Mouse (Mus musculus) limb, embryonic 11.5 days (tissue): ENCODE results near the gene Gm20721. TPM values are rescaled to one million over a fixed set of nuclear protein-coding genes. Genes with fewer than 3 reads are reported as not detected.

Experiments
- ATAC-seq: fragments of 200-750 bp; cut with Nextera tagmentation; 2 replicates; pipeline ENCODE4 v1.8.0; 2017; ENCODE audit warnings: low read depth; ENCODE audit not compliant: insufficient number of reproducible peaks, low FRiP score, low TSS enrichment
- DNase-seq: peaks from one replicate; pipeline ENCODE4 v3.0.0-alpha.2; 2015; ENCODE audit warnings: low spot score
- H3K27ac ChIP-seq: fragments of 300-500 bp; sonication (generic); replicated peaks from 2 replicates; pipeline ENCODE4 v1.5.1; 2014; ENCODE audit warnings: low read depth, mild to moderate bottlenecking, low read length
- H3K27me3 ChIP-seq: fragments of 300-500 bp; sonication (generic); 2 replicates; pipeline ENCODE4 v1.6.1; 2014; ENCODE audit warnings: mild to moderate bottlenecking, low read length, mixed read lengths; ENCODE audit not compliant: control insufficient read depth, insufficient read depth
- H3K36me3 ChIP-seq: fragments of 300-500 bp; sonication (generic); 2 replicates; pipeline ENCODE4 v1.6.1; 2014; ENCODE audit warnings: mild to moderate bottlenecking, low read length, moderate library complexity, mixed read lengths; ENCODE audit not compliant: control insufficient read depth, insufficient read depth
- H3K4me1 ChIP-seq: fragments of 300-500 bp; sonication (generic); 2 replicates; pipeline ENCODE4 v1.6.1; 2014; ENCODE audit warnings: low read length, mixed read lengths; ENCODE audit not compliant: control insufficient read depth, insufficient read depth
- H3K4me2 ChIP-seq: fragments of 300-500 bp; sonication (generic); 2 replicates; pipeline ENCODE4 v1.6.1; 2014; ENCODE audit warnings: low read depth, mild to moderate bottlenecking, moderate library complexity; ENCODE audit not compliant: severe bottlenecking
- H3K4me3 ChIP-seq: fragments of 300-500 bp; sonication (generic); 2 replicates; pipeline ENCODE4 v1.5.1; 2014; ENCODE audit warnings: low read depth, low read length
- H3K9ac ChIP-seq: fragments of 300-500 bp; sonication (generic); 2 replicates; pipeline ENCODE4 v1.6.1; 2014; ENCODE audit warnings: mild to moderate bottlenecking, low read length
- H3K9me3 ChIP-seq: fragments of 300-500 bp; sonication (generic); 2 replicates; pipeline ENCODE4 v1.6.1; 2016; ENCODE audit warnings: low read length; ENCODE audit not compliant: control insufficient read depth
- WGBS: fragments of 180-500 bp; shearing (Covaris S2); extraction: QIAGEN DNeasy Blood & Tissue Kit; methylation state at CpG from one replicate; pipeline ENCODE4 v1.1.7; 2014; 5-methylcytosine and 5-hydroxymethylcytosine counted together
- polyA plus RNA-seq: library from polyadenylated mRNA; unstranded; fragments of >200 nt; fragmentation: Nextera tagmentation; extraction: Ambion mirVana; gene quantifications from 2 replicates; pipeline ENCODE4 v1.2.1, GENCODE M21; 2014

The Gm20721 gene
- polyA plus RNA-seq, 1 experiment from 2014 or later: 8.6 TPM

GRCm38 (mm10) chr2:174288673-174289430 lies 57.7 kb downstream of the Gm20721 start:
- 50% methylated on average over 12 of the region's 12 CpGs for WGBS
- Histone ChIP-seq H3K36me3 (peaks cover 38% of the 10 kb centered on the region), H3K9ac (no peak overlapping the region), H3K4me2 (no peak overlapping the region), H3K4me1 (peaks cover 15% of the 10 kb centered on the region), H3K27me3 (peaks cover 37% of the 10 kb centered on the region), H3K27ac (no peak overlapping the region), H3K4me3 (no peak overlapping the region), H3K9me3 (peaks cover 12% of the 10 kb centered on the region)
- ATAC-seq: no peak
- no peak for DNase-seq

DNA sequence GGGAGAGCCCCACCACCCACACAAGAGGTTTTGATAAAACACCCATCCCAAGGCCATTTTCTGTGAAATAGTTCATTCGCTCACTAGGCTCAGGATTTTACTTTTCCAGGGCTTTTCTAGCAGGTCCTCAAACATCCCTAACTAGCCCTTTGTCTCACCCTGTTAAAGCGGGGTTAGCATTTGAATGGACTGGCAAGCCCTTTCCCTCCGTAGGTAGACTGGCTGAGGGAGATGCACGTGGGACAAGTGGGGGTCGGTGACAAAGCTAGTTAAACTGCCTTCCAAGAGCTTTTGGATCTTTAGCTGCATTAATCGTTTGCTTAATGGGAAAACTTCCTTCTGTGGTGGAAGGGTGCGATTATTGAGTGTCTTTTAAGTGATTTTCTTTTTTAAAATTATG lies 58.6 kb downstream of the Gm20721 start:
- WGBS: 32% methylated on average over 7 of the region's 7 CpGs
- Histone ChIP-seq H3K4me2 (no peak overlapping the region), H3K27ac (no peak overlapping the region), H3K36me3 (peaks cover 39% of the 10 kb centered on the region), H3K4me1 (peaks cover 15% of the 10 kb centered on the region), H3K4me3 (no peak overlapping the region), H3K9me3 (peaks cover 12% of the 10 kb centered on the region), H3K27me3 (peaks cover 37% of the 10 kb centered on the region), H3K9ac (no peak overlapping the region)
- DNase-seq (no peak), ATAC-seq (no peak)

GRCm38 (mm10) chr2:174285921-174286470 lies 60.5 kb downstream of the Gm20721 start:
- H3K9me3 ChIP-seq: peaks cover 12% of the 10 kb centered on the region
- H3K27ac ChIP-seq: no peak overlapping the region
- H3K9ac ChIP-seq: no peak overlapping the region
- WGBS: 37% methylated on average over 34 of the region's 34 CpGs
- no peak for DNase-seq
- H3K36me3 ChIP-seq: peaks cover 39% of the 10 kb centered on the region
- peak overlapping the region; percentile 47; the same call in 1 of the 2 replicates for H3K4me2 ChIP-seq
- H3K4me3 ChIP-seq: no peak overlapping the region
- no peak for ATAC-seq
- H3K4me1 ChIP-seq: no peaks in the 10 kb centered on the region
- H3K27me3 ChIP-seq: peaks cover 37% of the 10 kb centered on the region

- peak overlapping the region; percentile 47 for H3K4me2 ChIP-seq
- H3K9me3 ChIP-seq: peaks cover 12% of the 10 kb centered on the region
- H3K27ac ChIP-seq: no peak overlapping the region
- H3K27me3 ChIP-seq: peaks cover 37% of the 10 kb centered on the region
- H3K36me3 ChIP-seq: peaks cover 36% of the 10 kb centered on the region
- H3K4me3 ChIP-seq: peak overlapping the region; percentile 23
- H3K9ac ChIP-seq: no peak overlapping the region
- ATAC-seq (no peak), DNase-seq (peak; percentile 43)
- WGBS: 46% methylated on average over 58 of the region's 58 CpGs
- no peaks in the 10 kb centered on the region for H3K4me1 ChIP-seq
Observed at GRCm38 (mm10) chr2:174284807-174285457, 61.6 kb downstream of the Gm20721 start.

- Histone ChIP-seq H3K4me1 (no peaks in the 10 kb centered on the region), H3K36me3 (peaks cover 36% of the 10 kb centered on the region), H3K27ac (no peak within 1 kb of the TSS), H3K4me3 (peak within 1 kb of the TSS; percentile 23), H3K4me2 (peak within 1 kb of the TSS; percentile 47), H3K9ac (no peak within 1 kb of the TSS; the same call in 1 of the 2 replicates), H3K9me3 (peaks cover 12% of the 10 kb centered on the region), H3K27me3 (peaks cover 37% of the 10 kb centered on the region)
- ATAC-seq (no peak; the same call in 1 of the 2 replicates), DNase-seq (peak; percentile 74)
- 40% methylated on average over 19 of the region's 19 CpGs for WGBS
Observed at GRCm38 (mm10) chr2:174284011-174284410, 62.5 kb downstream of the Gm20721 start, which contains the start of gene Gnas. Gnas (plus strand) TSS chr2:174284320.

GRCm38 (mm10) chr2:174283341-174283740 lies 63.2 kb downstream of the Gm20721 start:
- DNase-seq: no peak
- H3K9me3 ChIP-seq: peaks cover 12% of the 10 kb centered on the region
- H3K9ac ChIP-seq: no peak overlapping the region
- H3K27me3 ChIP-seq: peaks cover 34% of the 10 kb centered on the region
- 55% methylated on average over 11 of the region's 11 CpGs for WGBS
- H3K4me1 ChIP-seq: no peaks in the 10 kb centered on the region
- peaks cover 35% of the 10 kb centered on the region for H3K36me3 ChIP-seq
- ATAC-seq: no peak
- no peak overlapping the region for H3K27ac ChIP-seq
- no peak overlapping the region for H3K4me3 ChIP-seq
- peak overlapping the region; percentile 47; the same call in 1 of the 2 replicates for H3K4me2 ChIP-seq

Other genes starting within 250 kb of the Gm20721 start
- gene Npepl1, start 236.4 kb downstream of the Gm20721 start, polyA plus RNA-seq: 34.5 and 40.2 TPM in 2 replicates
- gene Gnas, start 62.4 kb downstream of the Gm20721 start, polyA plus RNA-seq: 1,406 and 1,468 TPM in 2 replicates
- gene Nelfcd, start 69.1 kb upstream of the Gm20721 start, polyA plus RNA-seq: 195 and 200 TPM in 2 replicates
- gene Ctsz, start 92.3 kb upstream of the Gm20721 start, polyA plus RNA-seq: 99.6 and 106 TPM in 2 replicates
- 4.9 and 6.0 TPM in 2 replicates for gene Tubb1, start 104.0 kb upstream of the Gm20721 start, polyA plus RNA-seq
- gene Atp5e, start 117.4 kb upstream of the Gm20721 start, polyA plus RNA-seq: 720 and 731 TPM in 2 replicates
- 118 and 123 TPM in 2 replicates for gene Prelid3b, start 126.4 kb upstream of the Gm20721 start, polyA plus RNA-seq